Comparison of ENCODE assay signal across 21 mouse cellular contexts in the genomic region with DNA sequence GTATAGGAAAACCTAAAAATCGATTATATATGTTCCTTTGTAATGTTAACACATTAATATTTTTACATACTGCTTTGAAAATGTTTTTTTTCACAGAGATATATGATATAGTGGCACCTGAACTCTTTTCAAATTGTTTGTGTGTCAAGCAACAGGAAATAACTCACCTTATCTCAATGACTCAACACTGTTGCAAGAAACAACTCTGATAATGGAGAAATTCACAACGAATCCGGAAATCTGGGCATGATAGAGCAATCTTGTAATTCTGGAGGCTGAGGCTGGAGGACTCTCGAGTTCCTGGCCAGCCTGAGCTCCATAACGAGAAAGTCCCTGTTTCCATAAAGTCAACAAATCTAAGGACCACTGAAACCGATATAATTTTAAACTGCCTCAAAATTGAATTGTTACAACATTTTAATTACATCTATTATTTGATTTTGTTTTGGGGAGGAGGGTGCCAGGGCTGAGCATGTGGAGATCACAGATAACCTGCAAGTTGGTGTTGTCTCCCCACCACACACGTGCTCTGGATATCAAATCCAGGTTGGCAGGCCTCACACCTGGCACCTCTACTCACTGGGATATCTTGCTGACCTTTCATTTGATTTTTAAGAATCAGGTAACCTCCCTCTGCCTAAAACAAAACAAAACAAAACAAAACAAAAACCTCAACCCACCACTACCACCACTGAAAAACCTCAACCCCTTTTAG. TPM values are rescaled to one million over a fixed set of nuclear protein-coding genes. Genes with fewer than 3 reads are reported as not detected.
A peak's percentile ranks its signal among the peaks of the same experiment; 100 is the strongest.
DNase-seq lines count a peak whose midpoint lies in the region; ATAC-seq and TF ChIP-seq lines count a peak whose summit lies in the region.
"Had no signal": no experiment of that assay in that cellular context is flagged by ENCODE, and none has a peak within 500 bp of the region (broad histone marks: within the 10 kb centered on the region; RNA-seq: fewer than 3 reads in every experiment).

No protein-coding gene starts in this region.

- H3K4me2 ChIP-seq in heart, embryonic 16.5 days (ENCODE audit: low read depth, low read length) = no peak overlapping the region
- peak overlapping the region; percentile 80 for H3K4me2 ChIP-seq in liver, embryonic 15.5 days
- H3K4me2 ChIP-seq in intestine, embryonic 16.5 days (ENCODE audit: low read depth, low read length) = no peak overlapping the region
- H3K4me2 ChIP-seq: lung, embryonic 15.5 days; neural tube, embryonic 12.5 days had no signal

- no peak for TF ChIP-seq RAD21 in MEL (IDR thresholded peaks at IDR 0.05; ENCODE audit: low read depth, low read length)

- no peak for DNase-seq in heart, adult 11 months
- peak; percentile 46 for DNase-seq in CD4-positive helper T cell, adult 2 months (ENCODE audit: low read depth, low spot score)
- peak; percentile 68 for DNase-seq in MEL (ENCODE audit: low read depth, low spot score)
- DNase-seq: cerebellum, postnatal 14 days; gastrocnemius, postnatal 36 days; layer of hippocampus, postnatal 36 days; right cerebral cortex, postnatal 4 days; thymus, postnatal 14 days had no signal

- peaks cover 69% of the 10 kb centered on the region for H3K79me2 ChIP-seq in MEL (ENCODE audit: control insufficient read depth, insufficient read depth, low read length, poor library complexity)

- H3K27me3 ChIP-seq in heart, embryonic 16.5 days (ENCODE audit: control insufficient read depth, insufficient read depth, low read length) = no peaks in the 10 kb centered on the region
- no peaks in the 10 kb centered on the region for H3K27me3 ChIP-seq in MEL (ENCODE audit: control insufficient read depth in 1 of 2, insufficient read depth in 2 of 2, low read length in 2 of 2)
- H3K27me3 ChIP-seq in liver, embryonic 15.5 days = no peaks in the 10 kb centered on the region
- no peaks in the 10 kb centered on the region for H3K27me3 ChIP-seq in intestine, embryonic 16.5 days (replicated peaks; ENCODE audit: control insufficient read depth, insufficient read depth, low read length)
- H3K27me3 ChIP-seq: CH12.LX; lung, embryonic 15.5 days; neural tube, embryonic 12.5 days had no signal

- TF ChIP-seq EP300 in MEL (IDR thresholded peaks at IDR 0.05; ENCODE audit: low read depth in 1 of 2, low read length in 2 of 2) = peak; percentile 97 to 99

- whole genome bisulfite sequencing in heart, embryonic 16.5 days = 64% methylated on average over 7 of the region's 7 CpGs
- 22% methylated on average over 7 of the region's 7 CpGs for WGBS in liver, embryonic 15.5 days (ENCODE audit: insufficient replicate concordance)
- 71% methylated on average over 7 of the region's 7 CpGs for WGBS in intestine, embryonic 16.5 days

- H3K27ac ChIP-seq in heart, embryonic 16.5 days (ENCODE audit: low read length) = peak overlapping the region; percentile 53; the same call in 1 of the 2 replicates
- H3K27ac ChIP-seq in MEL (ENCODE audit: control insufficient read depth, low read depth, low read length) = peak overlapping the region; percentile 99
- peak overlapping the region; percentile 98 for H3K27ac ChIP-seq in liver, embryonic 15.5 days (replicated peaks)
- no peak overlapping the region for H3K27ac ChIP-seq in intestine, embryonic 16.5 days (ENCODE audit: low read length)
- H3K27ac ChIP-seq: hindbrain, embryonic 10.5 days; limb, embryonic 10.5 days; lung, embryonic 15.5 days; neural tube, embryonic 12.5 days had no signal

- H3K9me3 ChIP-seq in heart, embryonic 16.5 days (replicated peaks; ENCODE audit: control insufficient read depth, low read length) = no peaks in the 10 kb centered on the region
- H3K9me3 ChIP-seq in MEL (replicated peaks; ENCODE audit: insufficient read depth, low read length) = no peaks in the 10 kb centered on the region
- no peaks in the 10 kb centered on the region for H3K9me3 ChIP-seq in liver, embryonic 15.5 days (replicated peaks)
- no peaks in the 10 kb centered on the region for H3K9me3 ChIP-seq in intestine, embryonic 16.5 days (ENCODE audit: control insufficient read depth, low read length)
- H3K9me3 ChIP-seq: hindbrain, embryonic 10.5 days; lung, embryonic 15.5 days; neural tube, embryonic 12.5 days had no signal

- no peaks in the 10 kb centered on the region for H3K36me3 ChIP-seq in heart, embryonic 16.5 days (ENCODE audit: control insufficient read depth, insufficient read depth)
- peaks cover 0 to 65% of the 10 kb centered on the region in 2 experiments; a peak in 2 of 4 replicates for H3K36me3 ChIP-seq in MEL (ENCODE audit: control insufficient read depth in 1 of 2, insufficient read depth in 2 of 2, low read length in 2 of 2)
- peaks cover 13% of the 10 kb centered on the region for H3K36me3 ChIP-seq in liver, embryonic 15.5 days (replicated peaks)
- H3K36me3 ChIP-seq in intestine, embryonic 16.5 days (ENCODE audit: control insufficient read depth, insufficient read depth, low read length) = no peaks in the 10 kb centered on the region
- H3K36me3 ChIP-seq: lung, embryonic 15.5 days; neural tube, embryonic 12.5 days had no signal

- TF ChIP-seq CTCF in MEL (IDR thresholded peaks at IDR 0.05 in 2 of 3, conservative IDR thresholded peaks at IDR 0.05 in 1 of 3; ENCODE audit: control insufficient read depth in 1 of 3, insufficient read depth in 1 of 3, low read depth in 2 of 3, low read length in 3 of 3, poor library complexity in 1 of 3, severe bottlenecking in 1 of 3) = no peak

- no peak for ATAC-seq in heart, embryonic 16.5 days (replicated peaks; ENCODE audit: extremely low read depth, insufficient read depth, low FRiP score)
- no peak for ATAC-seq in liver, embryonic 15.5 days (ENCODE audit: insufficient read depth)
- no peak for ATAC-seq in megakaryocyte progenitor cell, adult 5-6 weeks (replicated peaks; ENCODE audit: poor library complexity)
- no peak for ATAC-seq in intestine, embryonic 16.5 days
- ATAC-seq: inflammation-experienced regulatory T-cells, adult 6 months; midbrain, embryonic 16.5 days had no signal

- no peak overlapping the region for H3K4me3 ChIP-seq in heart, embryonic 16.5 days (ENCODE audit: low read length)
- H3K4me3 ChIP-seq in MEL (ENCODE audit: control insufficient read depth in 1 of 2, insufficient read depth in 1 of 2, low read depth in 2 of 2, low read length in 2 of 2) = peak overlapping the region; percentile 43 to 56
- peak overlapping the region; percentile 79 for H3K4me3 ChIP-seq in liver, embryonic 15.5 days (replicated peaks)
- H3K4me3 ChIP-seq in intestine, embryonic 16.5 days (ENCODE audit: low read length) = no peak overlapping the region
- H3K4me3 ChIP-seq: hindbrain, embryonic 10.5 days; limb, embryonic 10.5 days; lung, embryonic 15.5 days; neural tube, embryonic 12.5 days had no signal

- peaks cover 32% of the 10 kb centered on the region for H3K4me1 ChIP-seq in heart, embryonic 16.5 days (ENCODE audit: control insufficient read depth, insufficient read depth, low read length)
- H3K4me1 ChIP-seq in MEL (ENCODE audit: control insufficient read depth in 1 of 2, insufficient read depth in 2 of 2, low read length in 2 of 2) = peaks cover 38 to 52% of the 10 kb centered on the region in 2 experiments
- peaks cover 80% of the 10 kb centered on the region for H3K4me1 ChIP-seq in liver, embryonic 15.5 days (replicated peaks)
- peaks cover 27% of the 10 kb centered on the region for H3K4me1 ChIP-seq in intestine, embryonic 16.5 days (ENCODE audit: control insufficient read depth, insufficient read depth, low read length)

- H3K9ac ChIP-seq in heart, embryonic 16.5 days (ENCODE audit: low read length) = no peak overlapping the region
- peak overlapping the region; percentile 64 for H3K9ac ChIP-seq in MEL (ENCODE audit: control insufficient read depth, low read depth, low read length, poor library complexity, severe bottlenecking)
- peak overlapping the region; percentile 40 for H3K9ac ChIP-seq in liver, embryonic 15.5 days
- H3K9ac ChIP-seq in intestine, embryonic 16.5 days (ENCODE audit: low read depth, low read length) = no peak overlapping the region
- H3K9ac ChIP-seq: lung, embryonic 15.5 days; neural tube, embryonic 12.5 days had no signal

- TF ChIP-seq POLR2A in MEL (IDR thresholded peaks at IDR 0.05; ENCODE audit: control insufficient read depth in 1 of 2, insufficient read depth in 1 of 2, low read depth in 1 of 2, low read length in 2 of 2, poor library complexity in 1 of 2) = no peak; a peak in 1 of 4 replicates

TF ChIP-seq in MEL, 35 proteins besides CTCF, POLR2A, EP300 and RAD21 (continues in another document):
- TF ChIP-seq KAT2A (conservative IDR thresholded peaks at IDR 0.05; ENCODE audit: low read depth, low read length) (no peak), MYB (IDR thresholded peaks at IDR 0.05; ENCODE audit: low read depth, low read length) (peak; percentile 87)

RNA-seq across cellular contexts. Expression of a gene that starts 4.2 kb away (rescaled TPM):
- polyA plus RNA-seq in heart, embryonic 16.5 days (2015; fragmentation: Nextera tagmentation; extraction: Ambion mirVana) = 70.6 and 77.0 TPM in 2 replicates
- 59.2 and 65.0 TPM in 2 replicates for total RNA-seq in MEL (2012; rRNA removed)
- 10 to 100 TPM in 1 of 2 experiments, not detected in 1; 71.1 TPM for polyA plus RNA-seq in MEL (2012; ENCODE audit: insufficient read depth in 1 of 2, insufficient read length in 2 of 2, low read depth in 1 of 2, low replicate concordance in 2 of 2, missing spikeins in 1 of 2)
- 234 and 240 TPM in 2 replicates for polyA plus RNA-seq in liver, embryonic 15.5 days (2015; fragmentation: Nextera tagmentation; extraction: Ambion mirVana)
- total RNA-seq in megakaryocyte progenitor cell, adult 5-6 weeks (2015) = 87.8 and 89.5 TPM in 2 replicates
- total RNA-seq in megakaryocyte progenitor cell, adult 5-6 weeks (2017) = 51.0 and 57.2 TPM in 2 replicates
- polyA plus RNA-seq in intestine, embryonic 16.5 days (2015; fragmentation: Nextera tagmentation; extraction: Ambion mirVana) = 63.2 and 68.4 TPM in 2 replicates

RNA-seq across cellular contexts. Expression of a gene that starts 4.3 kb away (rescaled TPM):
- polyA plus RNA-seq in heart, embryonic 16.5 days (2015; fragmentation: Nextera tagmentation; extraction: Ambion mirVana) = 0.16 TPM in 2 replicates
- 0.26 and 0.27 TPM in 2 replicates for total RNA-seq in MEL (2012; rRNA removed)
- under 1 TPM in 1 of 2 experiments, not detected in 1; 0.21 TPM for polyA plus RNA-seq in MEL (2012; ENCODE audit: insufficient read depth in 1 of 2, insufficient read length in 2 of 2, low read depth in 1 of 2, low replicate concordance in 2 of 2, missing spikeins in 1 of 2)
- polyA plus RNA-seq in liver, embryonic 15.5 days (2015; fragmentation: Nextera tagmentation; extraction: Ambion mirVana) = 0.15 and 0.16 TPM in 2 replicates
- 0.29 and 0.37 TPM in 2 replicates for total RNA-seq in megakaryocyte progenitor cell, adult 5-6 weeks (2015)
- total RNA-seq in megakaryocyte progenitor cell, adult 5-6 weeks (2017) = 0.54 and 0.58 TPM in 2 replicates
- 0.29 and 0.36 TPM in 2 replicates for polyA plus RNA-seq in intestine, embryonic 16.5 days (2015; fragmentation: Nextera tagmentation; extraction: Ambion mirVana)
- polyA plus RNA-seq: inflammation-experienced regulatory T-cells, adult 6 months; large intestine, adult 2 months; stomach, embryonic 14.5 days had no signal

RNA-seq across cellular contexts. Expression of a gene that starts 50.6 kb away (rescaled TPM):
- polyA plus RNA-seq in heart, embryonic 16.5 days (2015; fragmentation: Nextera tagmentation; extraction: Ambion mirVana) = not detected in 2 replicates
- total RNA-seq in MEL (2012; rRNA removed) = not detected in 2 replicates
- polyA plus RNA-seq in MEL (2012; ENCODE audit: insufficient read depth in 1 of 2, insufficient read length in 2 of 2, low read depth in 1 of 2, low replicate concordance in 2 of 2, missing spikeins in 1 of 2) = not detected
- not detected in 2 replicates for polyA plus RNA-seq in liver, embryonic 15.5 days (2015; fragmentation: Nextera tagmentation; extraction: Ambion mirVana)
- total RNA-seq in megakaryocyte progenitor cell, adult 5-6 weeks (2015) = not detected in 2 replicates
- not detected in 2 replicates for total RNA-seq in megakaryocyte progenitor cell, adult 5-6 weeks (2017)
- not detected in 2 replicates for polyA plus RNA-seq in intestine, embryonic 16.5 days (2015; fragmentation: Nextera tagmentation; extraction: Ambion mirVana)
- total RNA-seq: CH12.LX; gastrocnemius, postnatal 36 days; layer of hippocampus, postnatal 36 days had no signal
- polyA plus RNA-seq: hindbrain, embryonic 10.5 days; inflammation-experienced regulatory T-cells, adult 6 months; large intestine, adult 2 months; limb, embryonic 10.5 days; lung, embryonic 15.5 days; midbrain, embryonic 16.5 days; neural tube, embryonic 12.5 days; stomach, embryonic 14.5 days had no signal

Comparison
In these comparisons a context has a peak if more than half of its experiments do, and no peak if none do; other contexts are left out.
1. H3K4me3 ChIP-seq: peak in MEL (2 of 2) and liver, embryonic 15.5 days (single experiment); none in heart, embryonic 16.5 days (single experiment) and intestine, embryonic 16.5 days (single experiment).
2. H3K9ac ChIP-seq: peak in MEL (single experiment) and liver, embryonic 15.5 days (single experiment); none in heart, embryonic 16.5 days (single experiment) and intestine, embryonic 16.5 days (single experiment).